Mouse (Mus musculus) MEL-GATA-1-ER (cell line): Measurements from ENCODE around the gene Cdkal1.

Experiments
- DNase-seq: peaks from one replicate; pipeline ENCODE4 v3.0.0-alpha.2; 2012; ENCODE audit warnings: low read depth; ENCODE audit errors: extremely low read depth

Gene Cdkal1

DNA sequence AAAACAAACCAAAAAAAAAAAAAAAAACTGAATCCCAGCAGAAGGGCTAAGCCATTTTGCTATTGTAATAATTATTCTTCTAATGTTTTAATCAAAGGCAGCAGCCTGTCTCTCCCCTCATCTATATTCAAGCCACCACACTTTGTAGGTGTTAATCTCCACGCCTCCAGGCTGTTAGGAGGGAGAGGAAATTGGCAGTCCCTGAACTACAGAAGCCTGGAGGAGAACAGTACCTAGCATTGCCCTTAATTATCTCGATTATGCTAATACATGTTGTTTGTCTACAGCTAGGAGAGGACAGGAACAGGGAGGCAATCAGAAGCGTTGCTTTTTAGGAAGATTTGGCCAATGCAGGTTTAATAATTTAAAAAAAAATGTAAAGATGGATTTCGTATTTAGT is 659.8 kb downstream of the Cdkal1 start:
- no peak for DNase-seq

DNA sequence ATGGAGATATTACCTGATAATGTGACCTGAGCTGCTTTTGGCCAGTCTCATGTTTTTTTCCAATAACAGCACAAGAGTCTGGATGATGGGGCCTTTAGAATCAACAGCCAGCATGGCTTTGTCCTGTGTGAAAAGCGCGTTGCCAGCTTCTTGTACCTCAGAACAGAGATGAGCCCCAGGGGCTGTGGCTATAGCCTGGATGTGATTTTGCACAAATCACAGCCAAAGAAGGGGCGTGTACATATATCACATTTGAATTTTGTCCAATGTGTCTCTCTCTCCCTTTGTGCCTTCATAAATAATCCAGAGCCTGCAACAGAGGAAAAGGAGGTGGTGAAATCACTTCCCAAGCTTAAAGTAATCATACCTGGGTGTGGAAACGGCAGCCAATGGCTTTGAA is 660.5 kb downstream of the Cdkal1 start:
- no peak for DNase-seq

DNA sequence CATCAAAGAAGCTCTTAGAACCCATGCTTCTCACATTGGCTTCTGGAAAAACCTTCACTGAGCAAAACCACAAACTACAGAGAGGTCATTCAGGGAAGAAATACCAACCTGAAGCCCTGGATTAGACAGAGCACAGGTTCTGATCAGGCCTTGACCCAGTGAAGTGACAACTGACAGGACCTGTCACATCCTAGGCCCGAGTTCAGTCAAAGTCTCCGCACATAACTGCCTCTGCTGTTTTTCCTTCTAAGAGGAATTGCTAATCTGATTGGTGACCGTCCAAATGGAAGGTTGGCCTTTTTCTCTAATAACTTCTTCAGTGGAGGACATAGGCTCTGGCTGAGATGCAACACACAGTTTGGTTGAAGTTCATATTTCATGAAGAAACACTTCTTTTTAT is 662.8 kb downstream of the Cdkal1 start:
- no peak for DNase-seq

DNA sequence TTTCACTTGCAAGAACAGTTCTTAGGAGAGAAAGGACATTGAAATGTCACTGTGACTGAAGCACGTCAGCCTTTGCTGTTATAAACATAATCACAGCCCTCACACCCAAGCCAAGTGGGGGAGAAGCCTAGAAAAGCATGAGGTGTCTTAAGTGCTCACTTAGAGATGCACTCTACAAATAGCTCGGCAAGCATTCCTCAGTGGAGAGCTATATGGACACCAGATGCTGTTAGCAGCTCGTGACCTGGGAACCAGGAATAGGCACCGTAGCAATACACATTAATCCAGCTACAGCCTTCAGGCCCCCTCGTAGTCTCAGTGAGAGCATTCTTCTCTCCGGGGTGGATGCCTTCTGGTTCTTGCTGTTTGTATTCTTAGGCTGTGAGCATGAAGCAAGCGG is 664.9 kb downstream of the Cdkal1 start:
- no peak for DNase-seq

DNA sequence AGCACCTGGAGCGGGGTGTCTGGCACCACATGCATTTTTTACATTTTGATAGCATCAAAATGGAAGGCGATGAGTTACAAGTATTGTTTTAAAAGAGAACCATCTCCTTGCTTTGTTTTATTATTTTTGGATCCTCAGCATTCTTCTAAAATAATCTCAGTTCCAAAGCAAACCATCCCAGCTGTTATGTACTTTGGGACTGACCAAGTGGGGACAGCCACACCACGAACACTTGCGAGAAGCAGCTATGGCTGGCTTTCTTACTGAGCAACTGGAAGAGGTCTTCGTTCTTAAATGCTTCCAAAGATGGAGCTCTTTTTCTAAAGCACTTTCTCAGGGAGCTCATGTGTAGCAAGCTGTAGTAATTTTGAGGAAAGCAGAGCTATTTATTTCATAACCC is 668.7 kb downstream of the Cdkal1 start:
- DNase-seq: no peak

DNA sequence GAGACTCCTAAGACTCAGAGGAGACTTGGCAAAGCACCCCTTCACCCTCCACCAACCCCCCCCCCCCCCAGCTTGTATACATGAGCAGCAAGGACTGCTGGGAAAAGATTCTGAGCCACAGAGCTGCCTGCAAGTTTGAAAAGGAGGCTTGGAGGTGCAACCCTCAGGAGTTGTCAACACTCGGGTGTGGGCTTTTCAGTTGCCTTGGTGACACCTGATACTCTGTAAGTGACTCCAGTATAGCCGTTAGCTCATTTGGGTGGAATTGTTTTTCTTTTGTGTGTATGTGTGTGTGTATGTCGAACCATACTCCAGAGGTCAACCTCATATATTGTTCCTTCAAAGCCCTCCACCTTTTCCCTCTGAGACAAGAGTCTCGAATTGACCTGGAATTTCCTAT is 669.9 kb downstream of the Cdkal1 start:
- DNase-seq: no peak

DNA sequence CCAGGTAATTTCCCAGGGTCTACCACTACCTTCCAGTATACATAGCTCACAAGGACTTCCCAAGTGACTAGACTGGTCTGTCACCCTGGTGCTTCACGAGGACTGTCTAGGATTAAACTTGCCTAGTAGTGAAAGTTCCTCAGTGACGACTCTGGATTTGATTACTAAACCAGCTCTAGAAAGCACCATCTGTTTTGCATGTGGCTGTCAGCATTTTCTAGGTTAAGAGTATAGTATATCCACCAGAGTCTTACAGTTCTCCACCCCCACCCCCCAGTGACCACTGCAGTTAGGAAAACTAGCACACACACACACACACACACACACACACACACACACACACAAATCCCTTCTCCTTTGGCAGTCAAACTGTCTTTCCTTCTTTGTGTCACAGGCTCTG is 670.9 kb downstream of the Cdkal1 start:
- no peak for DNase-seq

DNA sequence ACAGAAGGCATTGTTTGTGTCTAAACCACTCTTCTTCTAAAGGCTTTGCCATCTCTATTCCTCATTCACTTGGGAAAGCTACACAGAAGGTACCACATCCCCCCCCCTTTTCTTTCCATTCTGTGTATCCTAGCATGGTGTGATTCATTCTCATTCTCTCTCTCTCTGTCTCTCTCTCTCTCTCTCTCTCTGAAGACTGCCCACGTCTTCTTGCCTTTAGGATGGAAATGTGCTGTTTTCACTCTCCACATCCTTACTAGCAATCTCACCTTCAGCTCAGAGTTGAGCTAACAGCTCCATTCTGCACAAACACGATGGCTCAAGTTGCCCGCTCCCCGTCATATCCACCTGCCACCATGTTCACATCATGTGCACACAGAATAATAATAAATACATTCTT is 675.6 kb downstream of the Cdkal1 start:
- DNase-seq: no peak

DNA sequence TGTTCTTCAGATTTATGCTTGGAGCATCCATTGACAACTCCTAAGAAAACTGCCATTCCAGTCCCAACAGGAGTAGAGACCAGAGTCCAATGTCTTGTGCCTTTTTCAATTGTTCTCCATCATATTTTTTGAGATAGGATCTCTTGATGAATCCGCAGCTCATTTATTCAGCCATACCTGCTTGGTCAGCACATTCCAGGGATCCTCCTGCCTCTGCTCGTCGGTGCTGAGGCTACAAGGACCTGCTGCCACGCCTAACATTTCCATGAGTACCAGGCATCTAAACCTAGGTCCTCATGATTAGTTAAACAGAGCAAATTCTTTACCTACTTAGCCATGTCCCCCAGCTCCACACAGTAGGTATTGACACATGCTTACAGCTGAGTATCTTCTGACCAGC is 676.2 kb downstream of the Cdkal1 start:
- DNase-seq: no peak

DNA sequence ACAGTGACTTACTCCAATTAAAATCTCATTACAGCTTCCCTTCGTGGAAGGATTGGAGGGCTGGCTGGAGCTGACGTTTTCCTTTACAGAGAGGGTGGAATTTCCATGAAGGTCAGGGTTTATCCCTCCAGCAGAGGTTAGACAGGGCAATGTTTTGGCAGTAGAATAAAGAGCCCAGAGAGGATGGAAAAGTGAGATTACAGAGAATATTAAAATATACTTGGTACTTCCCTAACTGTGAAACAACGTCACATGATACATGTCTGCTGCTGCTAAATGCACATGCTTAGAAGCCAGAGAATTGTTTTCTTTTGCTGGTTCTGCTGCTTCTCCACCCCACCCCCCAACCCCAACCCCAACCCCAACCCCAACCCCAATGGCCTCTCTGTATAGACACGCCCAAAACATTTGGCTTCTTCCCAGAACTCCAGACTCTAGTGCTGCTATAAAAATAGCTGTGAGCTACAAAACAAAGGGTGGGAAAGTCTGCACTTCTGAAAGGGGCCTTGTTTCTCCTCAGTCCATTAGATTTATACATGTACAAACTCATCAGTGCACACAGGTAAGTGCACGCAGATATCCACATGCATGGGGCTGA is 677.5 kb downstream of the Cdkal1 start:
- no peak for DNase-seq

DNA sequence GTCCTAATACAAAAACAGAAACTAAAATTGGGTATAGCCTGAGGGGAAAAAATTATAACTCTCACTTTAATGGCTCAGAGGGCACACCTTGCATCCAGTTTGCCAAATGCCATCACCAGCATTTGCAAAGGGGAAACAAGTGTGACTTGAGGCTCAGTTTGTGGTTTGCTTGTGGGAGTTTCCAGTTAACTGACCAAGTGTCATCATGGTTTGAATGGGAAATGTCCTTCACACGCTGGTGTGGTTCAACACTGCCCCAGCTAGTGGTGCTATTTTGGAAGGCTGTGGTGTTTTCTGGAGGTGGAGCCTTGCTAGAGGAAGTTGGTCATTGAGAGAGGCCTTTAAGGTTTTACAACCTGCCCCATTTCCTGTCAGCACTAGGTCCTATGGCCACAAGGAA is 686.1 kb downstream of the Cdkal1 start:
- no peak for DNase-seq

DNA sequence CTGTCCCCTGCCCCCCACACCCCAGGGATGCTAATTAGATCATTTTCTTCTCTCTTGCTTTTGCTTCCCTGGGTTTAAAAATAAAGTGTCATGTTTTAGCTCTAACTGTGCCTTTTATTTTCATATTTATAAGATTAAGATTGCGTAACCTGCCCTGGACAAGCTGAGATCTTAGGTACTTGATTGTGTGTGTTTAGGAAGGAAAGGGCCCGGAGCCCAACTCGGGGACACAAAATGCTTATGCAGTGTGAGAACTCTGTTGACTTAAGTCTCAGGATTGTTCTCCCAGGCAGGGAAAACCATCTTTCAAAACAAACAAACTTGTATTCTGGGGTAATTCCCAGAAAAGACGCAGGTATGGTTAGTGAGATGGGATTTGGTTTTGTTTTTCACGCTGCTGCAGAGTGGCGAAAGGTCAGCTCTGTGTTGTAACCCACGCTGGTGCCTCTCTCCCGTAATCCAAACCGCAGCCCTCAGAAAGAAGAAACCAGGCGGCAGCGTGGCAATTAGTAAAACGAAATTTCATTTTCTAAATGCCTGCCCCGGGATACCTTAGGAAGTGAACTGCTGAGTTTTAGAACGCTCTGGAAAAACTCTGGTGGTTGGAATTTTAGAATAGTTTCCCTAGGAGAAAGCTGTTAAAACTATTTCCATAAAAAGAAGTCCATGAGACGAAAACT is 690.5 kb downstream of the Cdkal1 start:
- DNase-seq: no peak

DNA sequence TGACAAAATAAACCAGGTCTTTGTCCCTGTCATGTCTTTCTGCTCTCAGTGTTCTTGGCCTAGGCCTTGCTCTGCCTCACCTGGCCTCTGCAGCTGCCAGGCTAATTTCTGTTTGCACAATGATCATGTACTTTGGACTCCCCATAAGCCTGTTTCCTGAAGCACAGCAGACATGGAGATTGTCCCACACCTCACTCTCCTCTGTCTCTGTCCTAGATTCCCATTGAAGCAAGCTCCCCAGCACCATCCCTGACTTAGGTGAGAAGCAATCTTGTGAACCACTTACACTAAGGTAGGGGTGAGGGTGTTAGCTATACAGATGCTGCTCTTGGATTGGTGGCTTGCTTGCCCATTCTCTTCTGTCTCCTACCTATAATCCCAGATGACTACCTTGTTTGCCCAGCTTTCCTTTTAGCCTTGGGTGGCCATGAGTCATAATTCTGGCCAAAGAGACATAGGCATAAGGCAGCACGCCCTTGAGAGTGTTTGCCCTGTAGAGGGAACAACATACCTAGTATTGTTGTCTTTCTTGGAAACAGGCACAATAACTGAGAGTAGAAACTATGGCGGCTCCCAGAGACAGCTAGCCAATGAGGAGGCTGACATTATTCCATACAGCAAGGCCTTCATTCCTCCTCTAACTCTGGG is 692.5 kb downstream of the Cdkal1 start:
- no peak for DNase-seq

DNA sequence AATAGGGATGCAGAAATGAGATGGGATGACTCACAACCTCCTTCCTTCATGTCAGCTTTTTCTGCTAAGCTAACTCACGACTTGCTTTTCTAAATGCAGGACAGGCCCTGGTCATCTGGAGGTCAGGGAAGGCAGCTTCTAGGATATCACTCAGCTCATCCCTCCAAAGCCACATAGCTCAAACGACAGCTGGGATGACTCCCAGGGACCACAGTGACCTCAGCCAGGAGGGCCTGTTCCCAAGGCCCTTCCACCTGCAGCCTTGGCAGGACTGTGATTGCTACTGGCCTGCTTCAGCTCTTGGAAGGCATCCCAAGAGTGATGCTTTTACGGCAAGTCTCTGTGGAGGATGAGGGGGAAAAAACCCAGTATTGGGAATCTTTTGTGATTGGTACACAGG is 693.0 kb downstream of the Cdkal1 start:
- no peak for DNase-seq

DNA sequence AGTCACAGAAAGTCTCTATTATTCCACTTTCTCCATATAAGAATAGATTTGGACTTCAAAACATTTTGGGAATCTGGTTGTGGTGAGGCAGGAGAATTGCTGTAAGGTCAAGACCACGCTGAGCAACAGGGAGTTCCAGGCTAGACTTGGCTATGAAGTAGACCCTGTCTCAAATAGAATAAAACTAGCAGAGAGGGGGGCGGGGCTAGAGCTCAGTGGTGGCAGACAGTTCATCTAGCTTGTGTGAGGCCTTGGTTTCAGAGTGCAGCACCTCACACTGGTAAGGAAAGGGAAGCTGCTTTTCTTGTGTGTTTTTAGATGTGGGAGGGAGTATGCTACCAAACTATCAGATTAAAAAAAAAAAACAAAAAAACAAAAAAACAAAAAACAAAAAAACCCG is 694.0 kb downstream of the Cdkal1 start:
- no peak for DNase-seq

DNA sequence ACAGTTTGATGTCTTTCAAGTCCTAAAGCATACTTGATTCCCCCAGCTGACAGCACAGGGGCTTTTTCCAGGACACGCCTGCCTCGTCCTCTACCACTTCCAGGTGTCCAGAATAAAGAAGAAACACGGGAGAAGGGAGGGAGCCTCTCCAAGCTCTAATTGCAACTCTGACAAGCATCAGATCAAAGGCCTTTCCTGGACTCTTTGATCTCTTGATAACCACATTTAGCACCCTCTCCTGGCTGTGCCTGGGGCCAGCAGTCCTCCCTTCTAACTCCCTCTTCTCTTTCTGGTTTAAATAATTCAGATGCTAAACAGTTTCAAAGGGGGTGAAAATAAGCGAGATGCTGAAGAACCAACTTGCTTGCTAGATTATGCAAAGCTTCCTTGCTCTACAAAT is 698.8 kb downstream of the Cdkal1 start:
- DNase-seq: no peak

DNA sequence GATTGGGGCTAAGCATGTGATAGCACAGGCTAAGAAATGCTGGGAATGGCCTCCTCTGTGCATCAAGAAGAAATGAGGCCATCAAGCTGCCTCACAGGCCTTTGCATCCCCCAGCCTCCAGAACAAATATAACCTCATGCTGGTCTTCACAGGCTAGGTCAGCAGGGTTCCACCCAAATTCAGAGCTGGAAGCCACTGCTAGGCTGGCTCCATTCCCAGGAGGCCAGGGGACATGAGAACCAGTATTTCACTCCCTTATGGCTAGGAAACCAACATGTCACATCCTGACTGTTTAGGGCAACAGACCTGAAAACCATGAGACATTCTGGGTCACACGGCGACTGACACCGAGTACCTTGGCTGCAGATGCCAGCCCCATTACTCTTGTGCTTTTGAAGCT is 700.2 kb downstream of the Cdkal1 start:
- DNase-seq: no peak

DNA sequence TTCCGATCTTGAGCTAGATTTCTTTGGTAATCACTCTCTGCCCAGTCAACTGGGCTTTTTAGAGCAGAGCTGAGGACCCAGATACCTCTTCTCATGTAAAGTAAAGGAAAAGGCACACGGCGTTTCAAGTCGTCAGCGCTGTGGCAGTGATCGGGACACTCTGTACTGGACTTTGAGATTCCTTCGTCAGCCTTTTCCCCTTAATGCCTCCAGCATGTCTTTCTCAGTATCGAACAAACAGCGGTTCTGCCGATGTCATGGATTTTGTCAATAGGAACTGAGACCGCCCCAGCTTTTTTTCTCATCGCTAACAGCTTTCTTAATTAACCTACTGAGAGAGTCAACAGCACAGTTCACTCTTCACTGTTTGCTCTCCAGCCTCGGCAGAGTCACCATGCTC is 705.4 kb downstream of the Cdkal1 start:
- no peak for DNase-seq

DNA sequence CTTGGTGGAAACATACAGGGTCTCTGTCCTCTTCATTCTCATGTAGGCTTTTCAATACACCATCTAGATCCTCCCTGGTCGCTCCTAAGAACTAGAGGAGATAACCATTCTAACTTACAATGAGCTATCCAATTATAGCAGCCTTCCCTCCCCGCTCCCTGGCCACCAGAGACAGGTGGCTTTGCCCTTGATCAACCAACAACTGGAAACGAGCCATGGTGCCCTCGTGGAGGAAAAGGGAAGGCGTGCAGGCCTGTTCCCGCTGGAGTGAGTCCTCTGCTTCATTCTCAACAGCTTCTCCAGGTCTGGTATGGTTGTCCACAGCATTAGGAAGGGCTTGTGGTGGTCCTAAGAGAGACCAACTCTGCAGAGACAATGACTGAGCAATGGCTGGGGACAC is 706.1 kb downstream of the Cdkal1 start:
- no peak for DNase-seq

DNA sequence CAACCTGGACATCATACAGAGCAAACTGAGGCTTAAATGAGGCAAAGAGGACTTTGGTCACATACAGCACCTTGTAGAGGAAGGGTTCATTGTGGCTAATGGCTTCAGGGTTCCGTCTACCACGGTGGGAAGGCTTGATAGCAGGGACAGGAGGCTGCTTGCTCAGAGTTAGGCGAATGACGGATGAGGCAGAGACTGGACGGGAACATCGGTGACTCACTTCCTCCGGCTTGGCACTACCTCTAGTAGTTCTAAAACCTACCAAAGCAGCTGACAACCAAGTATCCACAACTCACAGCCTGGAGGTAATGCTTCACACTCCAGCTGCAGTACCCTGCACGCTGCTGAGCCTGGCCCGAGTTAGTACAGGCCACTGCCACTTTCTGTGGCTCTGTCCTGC is 706.9 kb downstream of the Cdkal1 start:
- DNase-seq: no peak
